Mouse (Mus musculus): ENCODE measurements around the gene Olfr1342. TPM values are rescaled to one million over a fixed set of nuclear protein-coding genes. Genes with fewer than 3 reads are reported as not detected.

Olfr1342 gene
- not detected in 2 replicates for polyA plus RNA-seq (2016; fragmentation: Nextera tagmentation; extraction: Ambion mirVana)

DNA sequence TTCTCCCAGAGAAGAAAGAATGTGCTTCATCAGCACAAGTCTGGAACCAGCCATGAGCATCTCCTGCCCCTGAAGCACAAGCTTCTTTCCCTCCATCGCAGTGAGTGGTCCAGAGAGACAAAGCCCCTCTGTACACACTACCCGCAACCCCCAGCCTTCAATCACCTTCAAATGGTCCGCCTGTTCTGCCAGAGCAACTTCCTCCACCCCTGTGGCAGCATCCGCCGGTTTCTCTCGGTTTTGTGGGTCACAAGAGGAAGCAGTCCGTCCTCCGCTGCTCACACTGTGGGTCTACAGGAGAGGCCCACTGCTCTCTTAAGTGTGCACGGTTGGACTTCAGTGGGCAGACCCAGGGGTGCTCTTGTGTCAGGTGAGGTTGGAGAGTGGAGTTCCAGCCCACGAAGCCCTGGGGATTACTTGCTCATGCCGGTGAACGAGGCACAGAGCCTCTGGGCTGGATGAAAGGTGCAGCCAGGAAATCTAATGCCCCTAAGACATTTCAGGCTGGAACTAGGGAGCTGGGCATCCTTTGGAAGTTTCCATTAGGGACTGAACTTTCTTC is at the start of gene Olfr1342:
Gene Olfr1342 (minus strand): TSS at position 345 of the 562 bp plus-strand sequence.
- 62% methylated on average over 12 of the region's 12 CpGs for WGBS
- DNase-seq (ENCODE audit: low spot score) = no peak

DNA sequence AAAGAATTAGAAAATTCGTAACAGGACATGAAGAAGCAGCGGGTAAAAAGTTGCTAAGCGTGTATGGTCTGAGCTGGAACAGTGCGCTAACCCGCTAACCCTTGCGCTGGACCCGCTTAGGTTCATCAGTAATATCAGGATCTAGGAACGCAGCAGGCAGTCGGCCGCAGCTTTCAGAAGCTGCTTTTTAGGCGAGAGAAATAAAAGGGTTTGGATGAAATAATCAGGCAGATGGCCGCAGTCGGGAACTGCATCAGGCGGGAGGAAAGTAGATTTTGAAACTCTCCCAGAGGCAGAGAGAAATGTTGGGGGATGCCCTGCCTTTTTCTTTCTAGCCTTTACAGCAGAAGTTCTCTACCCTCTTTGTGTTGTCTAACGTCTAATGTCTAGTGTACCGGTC is 49.3 kb upstream of the Olfr1342 start:
- peaks cover 12% of the 10 kb centered on the region for H3K9me3 ChIP-seq (replicated peaks)
- no peak overlapping the region for H3K27ac ChIP-seq (replicated peaks)
- 2% methylated on average over 16 of the region's 16 CpGs for WGBS
- peaks cover 15% of the 10 kb centered on the region for H3K4me1 ChIP-seq
- peaks cover 52% of the 10 kb centered on the region for H3K27me3 ChIP-seq (ENCODE audit: low read depth, poor library complexity, severe bottlenecking)
- H3K36me3 ChIP-seq = no peaks in the 10 kb centered on the region
- DNase-seq (ENCODE audit: low spot score) = peak; percentile 17
- peak overlapping the region; percentile 32 for H3K4me3 ChIP-seq

More for the DNA sequence above, at the start of gene Olfr1342:
- Histone ChIP-seq H3K9me3 (replicated peaks) (no peaks in the 10 kb centered on the region), H3K27me3 (ENCODE audit: low read depth, poor library complexity, severe bottlenecking) (no peaks in the 10 kb centered on the region), H3K4me3 (no peak within 1 kb of the TSS), H3K4me1 (peaks cover 12% of the 10 kb centered on the region; the same call in 1 of the 2 replicates), H3K27ac (replicated peaks) (no peak within 1 kb of the TSS), H3K36me3 (no peaks in the 10 kb centered on the region)

DNA sequence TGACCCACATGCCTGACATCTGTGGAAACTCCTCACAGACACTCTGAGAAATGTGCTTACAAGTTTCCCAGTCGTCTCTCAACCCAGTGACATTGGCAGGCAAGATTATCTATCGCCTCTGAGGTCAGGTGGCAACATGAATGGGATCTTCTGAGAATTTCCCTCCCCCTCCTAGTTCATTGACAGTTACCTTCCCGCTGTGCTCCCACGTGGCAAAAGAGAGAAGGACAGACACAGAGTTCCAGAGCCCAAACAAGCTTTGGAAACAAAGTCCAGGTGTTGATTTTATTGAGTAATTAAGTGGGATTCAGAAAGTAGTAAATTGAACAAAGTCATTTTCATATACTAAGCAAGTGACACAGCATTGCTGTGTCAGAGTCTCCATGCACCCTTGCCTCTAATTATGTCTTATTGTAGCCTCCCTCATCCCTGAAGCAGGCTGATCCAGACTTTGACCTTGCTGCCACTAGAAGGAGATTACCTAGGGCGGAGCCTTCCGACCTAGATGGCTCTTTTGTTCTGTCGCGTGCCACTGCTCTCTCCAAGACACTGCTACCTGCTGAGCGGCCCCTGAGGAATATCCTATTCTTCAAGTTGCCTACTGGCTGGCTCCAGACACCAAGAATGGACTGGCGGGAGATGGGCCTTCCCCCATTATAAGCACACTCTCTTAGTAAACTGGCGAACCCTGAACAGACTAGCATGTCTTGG is 48.6 kb upstream of the Olfr1342 start:
- 5% methylated on average over 11 of the region's 11 CpGs for WGBS
- peak; percentile 36 for DNase-seq (ENCODE audit: low spot score)
- Histone ChIP-seq H3K9me3 (replicated peaks) (peaks cover 5% of the 10 kb centered on the region; the same call in 1 of the 2 replicates), H3K27me3 (ENCODE audit: low read depth, poor library complexity, severe bottlenecking) (peaks cover 52% of the 10 kb centered on the region), H3K36me3 (no peaks in the 10 kb centered on the region), H3K4me1 (peaks cover 15% of the 10 kb centered on the region), H3K27ac (replicated peaks) (no peak overlapping the region), H3K4me3 (peak overlapping the region; percentile 32)

DNA sequence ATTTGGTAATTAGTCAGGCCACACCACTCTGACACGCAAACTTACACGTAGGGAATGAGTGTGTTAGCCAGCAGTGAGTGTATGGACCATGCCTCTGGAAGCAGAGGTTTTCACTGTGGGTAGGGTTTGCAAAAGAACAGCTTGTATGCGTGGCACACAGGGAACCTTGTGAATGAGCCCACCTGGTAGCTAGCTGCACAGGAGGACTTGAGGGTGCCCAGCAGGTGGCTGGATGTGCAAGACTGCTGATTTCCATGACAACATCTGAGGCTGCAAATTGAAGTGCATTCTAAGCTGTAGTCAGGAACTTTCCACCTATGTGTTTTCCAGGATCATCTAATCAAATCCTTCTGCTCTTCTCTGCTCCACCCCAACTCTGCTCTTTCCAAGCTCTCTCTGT is 47.0 kb upstream of the Olfr1342 start:
- Histone ChIP-seq H3K4me3 (no peak overlapping the region), H3K27ac (replicated peaks) (no peak overlapping the region), H3K27me3 (ENCODE audit: low read depth, poor library complexity, severe bottlenecking) (peaks cover 52% of the 10 kb centered on the region), H3K9me3 (replicated peaks) (no peaks in the 10 kb centered on the region), H3K36me3 (no peaks in the 10 kb centered on the region), H3K4me1 (peaks cover 15% of the 10 kb centered on the region)
- WGBS = 57% methylated on average over 3 of the region's 3 CpGs
- no peak for DNase-seq (ENCODE audit: low spot score)

DNA sequence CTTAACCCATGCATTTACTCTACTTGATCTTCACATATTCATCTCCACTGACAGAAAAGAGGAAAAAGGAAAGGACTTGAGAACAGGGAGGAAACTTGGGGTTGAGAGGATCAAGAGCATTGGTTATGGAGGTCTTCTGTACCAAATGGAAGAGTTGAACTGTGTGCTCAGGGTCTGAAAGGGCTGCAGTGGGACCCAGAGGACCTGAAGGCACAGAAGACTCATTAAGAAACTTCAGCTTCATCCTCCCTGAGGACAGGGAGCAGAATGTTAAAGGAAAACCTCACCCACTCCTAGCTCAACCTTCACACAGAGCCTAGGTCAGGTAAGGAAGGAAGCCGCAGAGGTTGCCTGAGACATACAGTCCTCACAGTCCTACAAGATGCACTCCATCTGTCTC is 39.3 kb upstream of the Olfr1342 start, which contains the start of gene Olfr1339:
Gene Olfr1339 (plus strand): TSS at position 301 of the 400 bp plus-strand sequence.
- no peak within 1 kb of the TSS for H3K27ac ChIP-seq (replicated peaks)
- no peak for DNase-seq (ENCODE audit: low spot score)
- no peaks in the 10 kb centered on the region for H3K4me1 ChIP-seq
- no peaks in the 10 kb centered on the region for H3K9me3 ChIP-seq (replicated peaks)
- no peaks in the 10 kb centered on the region for H3K36me3 ChIP-seq
- H3K27me3 ChIP-seq (ENCODE audit: low read depth, poor library complexity, severe bottlenecking) = no peaks in the 10 kb centered on the region
- H3K4me3 ChIP-seq = no peak within 1 kb of the TSS
- 88% methylated on average over 1 of the region's 1 CpGs for WGBS

DNA sequence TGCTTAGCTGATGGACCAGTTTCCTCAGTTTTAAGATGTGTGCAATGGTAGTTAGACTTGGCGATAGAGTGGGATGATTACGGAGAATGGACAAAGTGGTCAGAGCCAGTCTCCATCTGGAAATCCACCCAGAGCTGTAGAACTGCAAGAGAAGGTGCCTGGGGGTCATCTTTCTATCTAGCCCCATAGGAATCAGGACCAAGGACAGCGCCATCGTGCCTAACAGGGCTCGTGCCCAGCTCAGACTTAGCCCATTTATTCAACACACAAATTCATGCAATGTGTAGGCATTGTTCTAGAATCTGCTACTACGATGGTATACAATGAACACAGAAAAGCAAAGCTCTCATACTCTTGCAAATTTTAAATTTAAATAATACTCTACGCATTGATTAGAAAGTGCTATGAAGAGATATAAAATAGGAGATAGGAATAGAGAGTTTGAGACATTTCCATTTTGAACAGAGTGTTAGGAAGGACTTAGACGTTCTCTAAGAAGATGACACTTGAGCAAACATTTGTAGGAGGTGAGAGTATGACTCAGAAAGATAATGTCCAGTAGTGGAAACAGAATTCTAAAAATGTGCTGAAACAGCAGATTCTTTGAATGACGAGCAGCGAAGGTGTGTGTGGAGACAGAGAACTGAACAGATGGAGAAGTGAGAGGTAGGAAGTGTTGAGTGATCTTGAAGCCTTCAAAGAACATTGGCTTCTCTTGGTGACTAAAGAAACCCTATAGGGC is 29.4 kb upstream of the Olfr1342 start:
- Histone ChIP-seq H3K4me3 (no peak overlapping the region), H3K27ac (replicated peaks) (no peak overlapping the region), H3K27me3 (ENCODE audit: low read depth, poor library complexity, severe bottlenecking) (no peaks in the 10 kb centered on the region), H3K36me3 (no peaks in the 10 kb centered on the region), H3K4me1 (no peaks in the 10 kb centered on the region), H3K9me3 (replicated peaks) (no peaks in the 10 kb centered on the region)
- no peak for DNase-seq (ENCODE audit: low spot score)
- WGBS = 52% methylated on average over 10 of the region's 10 CpGs

DNA sequence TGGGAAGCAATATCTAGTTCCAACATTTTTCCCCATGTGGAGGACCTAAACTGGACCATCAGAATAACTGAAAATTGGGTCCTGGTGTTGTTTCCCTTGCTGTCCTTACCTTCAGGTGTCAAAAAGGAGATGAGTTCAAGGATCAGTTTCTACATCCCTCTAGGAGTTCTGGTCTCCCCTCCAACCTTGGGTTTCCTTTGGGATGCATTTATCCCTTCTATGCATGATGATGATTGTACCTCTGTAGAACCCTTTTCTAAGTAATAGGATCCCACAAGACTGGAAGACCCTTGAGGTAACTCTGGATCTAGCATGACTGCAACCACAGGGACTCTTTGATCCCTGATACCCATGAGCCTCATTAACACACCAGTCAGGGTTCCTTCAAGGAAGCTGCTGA is 27.3 kb upstream of the Olfr1342 start, which contains the start of gene Olfr1340:
Gene Olfr1340 (plus strand): TSS at position 301 of the 400 bp plus-strand sequence.
- H3K4me3 ChIP-seq = no peak within 1 kb of the TSS
- DNase-seq (ENCODE audit: low spot score) = no peak
- no peak within 1 kb of the TSS for H3K27ac ChIP-seq (replicated peaks)
- H3K27me3 ChIP-seq (ENCODE audit: low read depth, poor library complexity, severe bottlenecking) = no peaks in the 10 kb centered on the region
- H3K9me3 ChIP-seq (replicated peaks) = no peaks in the 10 kb centered on the region
- H3K4me1 ChIP-seq = no peaks in the 10 kb centered on the region
- H3K36me3 ChIP-seq = no peaks in the 10 kb centered on the region

DNA sequence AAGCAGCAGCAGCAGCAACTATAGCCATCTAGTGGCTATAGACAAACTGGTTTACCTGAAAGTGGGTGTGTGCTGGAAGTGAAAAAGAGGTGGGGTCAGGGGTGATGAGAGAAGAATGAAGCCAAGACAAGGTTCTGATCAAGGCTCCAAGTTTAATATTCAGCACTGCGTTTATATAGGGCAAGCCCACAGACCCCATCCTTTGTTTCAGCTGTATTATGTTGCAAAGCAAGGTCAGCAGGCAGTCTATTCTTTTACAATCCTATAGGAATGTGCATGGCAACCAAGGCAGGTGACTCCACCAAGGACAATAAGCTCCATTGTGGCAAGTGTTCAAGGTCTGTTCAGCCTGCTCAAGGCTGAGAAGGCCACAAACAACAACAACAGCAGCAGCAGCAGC is 19.1 kb upstream of the Olfr1342 start:
- Histone ChIP-seq H3K9me3 (replicated peaks) (no peaks in the 10 kb centered on the region), H3K27ac (replicated peaks) (no peak overlapping the region), H3K36me3 (no peaks in the 10 kb centered on the region), H3K4me3 (no peak overlapping the region), H3K27me3 (ENCODE audit: low read depth, poor library complexity, severe bottlenecking) (no peaks in the 10 kb centered on the region), H3K4me1 (peaks cover 7% of the 10 kb centered on the region; the same call in 1 of the 2 replicates)
- no peak for DNase-seq (ENCODE audit: low spot score)
- WGBS = 24% methylated on average over 1 of the region's 1 CpGs

DNA sequence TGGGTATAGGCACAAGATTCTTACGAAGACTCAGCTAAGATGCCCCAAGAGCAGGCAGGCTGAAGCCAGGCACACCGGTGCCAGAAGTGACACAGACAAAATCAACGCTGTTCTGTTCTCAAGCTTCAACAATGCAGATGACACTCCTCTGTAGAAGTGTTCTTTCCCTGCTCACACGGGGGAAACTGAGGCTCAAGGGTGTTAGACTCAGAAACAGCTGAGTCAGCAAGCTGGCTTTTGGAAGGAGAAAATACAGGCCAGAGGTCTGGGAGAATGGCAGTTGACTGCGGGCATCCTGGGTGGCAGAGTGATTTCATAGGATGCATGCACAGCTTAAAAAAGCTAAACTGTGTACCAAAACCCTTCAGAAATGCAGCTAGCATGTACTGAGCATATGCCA is 15.5 kb upstream of the Olfr1342 start:
- no peaks in the 10 kb centered on the region for H3K9me3 ChIP-seq (replicated peaks)
- H3K36me3 ChIP-seq = no peaks in the 10 kb centered on the region
- no peak overlapping the region for H3K4me3 ChIP-seq
- H3K27me3 ChIP-seq (ENCODE audit: low read depth, poor library complexity, severe bottlenecking) = no peaks in the 10 kb centered on the region
- no peak for DNase-seq (ENCODE audit: low spot score)
- WGBS = 85% methylated on average over 5 of the region's 5 CpGs
- peaks cover 7% of the 10 kb centered on the region; the same call in 1 of the 2 replicates for H3K4me1 ChIP-seq
- no peak overlapping the region for H3K27ac ChIP-seq (replicated peaks)

DNA sequence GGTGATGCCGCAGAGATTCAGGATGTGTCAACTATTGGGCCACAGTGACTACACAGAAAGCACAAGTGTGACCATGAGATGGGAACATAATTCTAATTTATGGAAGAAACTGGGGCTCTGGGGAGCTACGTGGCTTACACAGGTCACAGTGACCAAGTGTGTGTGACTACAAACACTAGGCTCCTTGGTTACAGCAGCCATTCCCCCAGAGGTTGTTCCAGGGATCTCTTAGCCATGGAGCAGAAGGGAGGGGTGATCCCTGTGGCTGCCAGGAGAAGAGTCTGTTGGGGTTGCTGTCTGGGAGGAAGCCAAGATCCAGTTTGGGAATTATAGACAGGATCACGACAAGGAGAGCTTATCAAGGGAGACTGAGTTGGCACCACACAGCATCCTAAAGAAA is 10.7 kb upstream of the Olfr1342 start, which contains the start of gene Olfr1341:
Gene Olfr1341 (plus strand): TSS at position 301 of the 400 bp plus-strand sequence.
- no peak for DNase-seq (ENCODE audit: low spot score)
- Histone ChIP-seq H3K27ac (replicated peaks) (no peak within 1 kb of the TSS), H3K4me3 (no peak within 1 kb of the TSS), H3K36me3 (no peaks in the 10 kb centered on the region), H3K27me3 (ENCODE audit: low read depth, poor library complexity, severe bottlenecking) (no peaks in the 10 kb centered on the region), H3K4me1 (no peaks in the 10 kb centered on the region), H3K9me3 (replicated peaks) (no peaks in the 10 kb centered on the region)
- 77% methylated on average over 3 of the region's 3 CpGs for WGBS

DNA sequence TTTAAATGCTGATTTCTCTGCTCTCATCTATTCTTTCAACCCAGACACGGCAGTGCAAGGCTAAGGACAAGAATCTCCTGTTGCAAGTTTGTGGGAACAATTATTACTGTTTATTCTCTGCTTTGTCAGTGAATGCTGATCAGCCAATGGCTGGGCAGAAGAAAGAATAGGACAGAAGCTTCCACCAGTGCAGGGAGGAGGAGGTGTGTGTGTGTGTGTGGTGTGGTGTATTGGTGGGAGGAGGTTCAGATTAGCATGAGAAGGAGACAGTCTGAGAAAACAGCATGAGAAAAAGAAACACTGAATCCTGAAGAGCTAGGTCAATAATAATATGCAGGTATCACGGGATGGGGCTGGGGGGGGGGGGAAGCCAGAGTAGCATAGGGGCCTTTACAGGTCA is 1.3 kb upstream of the Olfr1342 start:
- no peak overlapping the region for H3K4me3 ChIP-seq
- H3K36me3 ChIP-seq = no peaks in the 10 kb centered on the region
- no peak overlapping the region for H3K27ac ChIP-seq (replicated peaks)
- DNase-seq (ENCODE audit: low spot score) = no peak
- no peaks in the 10 kb centered on the region for H3K27me3 ChIP-seq (ENCODE audit: low read depth, poor library complexity, severe bottlenecking)
- H3K9me3 ChIP-seq (replicated peaks) = no peaks in the 10 kb centered on the region
- H3K4me1 ChIP-seq = peaks cover 12% of the 10 kb centered on the region; the same call in 1 of the 2 replicates
- 46% methylated on average over 2 of the region's 2 CpGs for WGBS

DNA sequence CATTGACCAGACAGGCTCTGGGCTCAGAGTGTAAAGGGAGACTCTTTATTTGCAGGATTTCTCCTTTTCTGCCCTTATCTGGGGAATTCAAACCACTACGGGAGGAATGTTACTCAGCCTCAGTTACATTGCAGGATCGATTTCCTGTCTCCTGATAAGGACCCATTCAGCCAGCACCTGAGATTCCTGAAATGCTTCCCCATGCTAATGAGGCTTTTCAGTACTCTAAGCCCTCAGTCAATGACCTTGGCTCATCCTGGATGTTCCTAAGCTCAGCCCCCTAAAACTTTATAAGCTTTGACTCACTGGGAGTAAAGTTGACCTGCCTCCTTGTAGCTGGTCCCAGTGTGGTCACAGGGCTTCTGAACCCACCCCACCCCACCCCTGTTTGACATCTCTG is 5.5 kb downstream of the Olfr1342 start:
- Histone ChIP-seq H3K4me1 (no peaks in the 10 kb centered on the region), H3K36me3 (no peaks in the 10 kb centered on the region), H3K27me3 (ENCODE audit: low read depth, poor library complexity, severe bottlenecking) (no peaks in the 10 kb centered on the region), H3K9me3 (replicated peaks) (no peaks in the 10 kb centered on the region), H3K4me3 (no peak overlapping the region), H3K27ac (replicated peaks) (no peak overlapping the region)
- WGBS = 73% methylated on average over 2 of the region's 2 CpGs
- DNase-seq (ENCODE audit: low spot score) = no peak

DNA sequence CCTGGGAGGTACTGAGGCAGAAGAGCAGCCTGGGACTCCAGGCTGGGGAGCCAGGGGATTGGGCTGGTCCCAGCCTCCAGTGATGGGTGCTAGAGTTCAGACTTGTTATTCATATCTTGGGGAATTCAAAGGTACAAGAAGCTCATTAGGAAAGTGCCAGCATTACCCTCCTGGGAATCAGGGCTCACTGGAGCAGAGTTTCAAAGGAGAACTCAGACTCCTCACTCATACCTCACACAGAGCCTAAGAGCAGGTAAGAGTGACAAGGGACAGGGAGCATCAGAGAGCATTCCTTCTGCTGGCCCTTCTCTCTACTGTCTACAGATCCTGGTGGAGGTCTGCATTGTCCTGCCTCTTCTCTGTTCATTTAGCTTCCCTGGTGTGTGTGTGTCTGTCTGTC is 33.9 kb downstream of the Olfr1342 start, which contains the start of gene Olfr62:
Gene Olfr62 (plus strand): TSS at position 301 of the 400 bp plus-strand sequence.
- Histone ChIP-seq H3K27me3 (ENCODE audit: low read depth, poor library complexity, severe bottlenecking) (no peaks in the 10 kb centered on the region), H3K4me3 (no peak within 1 kb of the TSS), H3K4me1 (no peaks in the 10 kb centered on the region), H3K36me3 (no peaks in the 10 kb centered on the region), H3K27ac (replicated peaks) (no peak within 1 kb of the TSS), H3K9me3 (replicated peaks) (no peaks in the 10 kb centered on the region)
- no peak for DNase-seq (ENCODE audit: low spot score)

Measured in midbrain, embryonic 10.5 days (tissue).